12 mouse cellular contexts compared by ENCODE assay signal in genomic region chr11:4760438-4760837, GRCm38 (mm10). TPM values are rescaled to one million over a fixed set of nuclear protein-coding genes. Genes with fewer than 3 reads are reported as not detected.
DNase-seq lines count a peak whose midpoint lies in the region; ATAC-seq and TF ChIP-seq lines count a peak whose summit lies in the region.
"Had no signal": no experiment of that assay in that cellular context is flagged by ENCODE, and none has a peak within 500 bp of the region (broad histone marks: within the 10 kb centered on the region; RNA-seq: fewer than 3 reads in every experiment).

No protein-coding gene starts in this region.

- no peak overlapping the region for H3K4me3 ChIP-seq in forebrain, postnatal 0 days (ENCODE audit: low read depth, low read length)
- H3K4me3 ChIP-seq: forebrain, embryonic 13.5 days had no signal

- TF ChIP-seq CTCF in forebrain, postnatal 0 days (IDR thresholded peaks at IDR 0.05; ENCODE audit: low read depth), result no peak

- intact Hi-C loops in heart, postnatal 25 days (cut with DNase I), result no loop called here

- H3K4me2 ChIP-seq in forebrain, postnatal 0 days (ENCODE audit: low read depth), result no peak overlapping the region
- H3K4me2 ChIP-seq: forebrain, embryonic 13.5 days; liver, embryonic 11.5 days had no signal

- no peak overlapping the region for H3K27ac ChIP-seq in forebrain, postnatal 0 days (ENCODE audit: low read depth, low read length)
- H3K27ac ChIP-seq: forebrain, embryonic 13.5 days had no signal

- H3K9me3 ChIP-seq in forebrain, postnatal 0 days (ENCODE audit: low read length), result no peaks in the 10 kb centered on the region
- H3K9me3 ChIP-seq: forebrain, embryonic 13.5 days had no signal

- H3K4me1 ChIP-seq in forebrain, postnatal 0 days (ENCODE audit: insufficient read depth), result no peaks in the 10 kb centered on the region

- no peak for ATAC-seq in forebrain, postnatal 0 days
- ATAC-seq: forebrain, embryonic 13.5 days had no signal

- H3K9ac ChIP-seq in forebrain, postnatal 0 days, result no peak overlapping the region
- H3K9ac ChIP-seq: forebrain, embryonic 13.5 days had no signal

- 0 out of 2 replicates have a peak, but pooled peaks cover 2% of the 10 kb centered on the region for H3K36me3 ChIP-seq in forebrain, postnatal 0 days (ENCODE audit: insufficient read depth)

- DNase-seq in heart, adult 9 months (ENCODE audit: low spot score in 2 of 2), result peak; percentile 28 to 29
- DNase-seq in heart, postnatal 25 days (ENCODE audit: low spot score), result no peak
- peak; percentile 75 for DNase-seq in retina, postnatal 1 day
- DNase-seq in retina, embryonic 14.5 days (ENCODE audit: low spot score), result no peak
- DNase-seq in kidney, adult 8-10 months, result peak; percentile 17 to 27
- DNase-seq in liver, result no peak
- no peak for DNase-seq in testis, postnatal 10 days (ENCODE audit: low spot score)
- no peak for DNase-seq in forebrain, postnatal 0 days
- DNase-seq: layer of hippocampus, postnatal 36 days; right cerebral cortex, adult 18-20 months had no signal

- 20% methylated on average over 4 of the region's 4 CpGs for WGBS in forebrain, postnatal 0 days

- no peaks in the 10 kb centered on the region for H3K27me3 ChIP-seq in forebrain, postnatal 0 days (ENCODE audit: insufficient read depth, low read length)
- H3K27me3 ChIP-seq: forebrain, embryonic 13.5 days had no signal

RNA-seq across cellular contexts. Expression of gene Cabp7, which starts 13.9 kb away (rescaled TPM):
- not detected for total RNA-seq in heart, postnatal 25 days (2021)
- total RNA-seq in forebrain, postnatal 0 days (2014; rRNA removed), result 5.3 and 5.5 TPM in 2 replicates
- polyA plus RNA-seq in forebrain, postnatal 0 days (2015; fragmentation: Nextera tagmentation; extraction: Ambion mirVana), result 1.3 and 1.6 TPM in 2 replicates

RNA-seq across cellular contexts. Expression of gene Zmat5, which starts 56.0 kb away (rescaled TPM):
- 10 to 100 TPM; 25.7 to 26.3 TPM for total RNA-seq in heart, postnatal 25 days (2021)
- 20.6 and 29.5 TPM in 2 replicates for total RNA-seq in forebrain, postnatal 0 days (2014; rRNA removed)
- 62.6 and 78.7 TPM in 2 replicates for polyA plus RNA-seq in forebrain, postnatal 0 days (2015; fragmentation: Nextera tagmentation; extraction: Ambion mirVana)

RNA-seq across cellular contexts. Expression of gene Uqcr10, which starts 56.3 kb away (rescaled TPM):
- total RNA-seq in heart, postnatal 25 days (2021), result 1,000 to 10,000 TPM; 1,536 to 1,541 TPM
- total RNA-seq in forebrain, postnatal 0 days (2014; rRNA removed), result 171 and 220 TPM in 2 replicates
- 797 and 1,037 TPM in 2 replicates for polyA plus RNA-seq in forebrain, postnatal 0 days (2015; fragmentation: Nextera tagmentation; extraction: Ambion mirVana)

Comparison
In these comparisons a context has a peak if more than half of its experiments do, and no peak if none do; other contexts are left out.
1. DNase-seq: peak in heart, adult 9 months (2 of 2), retina, postnatal 1 day (single experiment) and kidney, adult 8-10 months (2 of 2); none in heart, postnatal 25 days (single experiment), retina, embryonic 14.5 days (single experiment), liver (single experiment), testis, postnatal 10 days (single experiment) and forebrain, postnatal 0 days (single experiment).